Mouse (Mus musculus) frontal cortex, postnatal 10 days (tissue): ENCODE data around the gene Ptprd.

Experiments used
- DNase-seq, 2 experiments: peaks; one replicate each; pipeline ENCODE4 v3.0.0; 2022; ENCODE audit warnings: low spot score in 2 of 2, mixed read lengths in 1 of 2

Gene Ptprd

DNA sequence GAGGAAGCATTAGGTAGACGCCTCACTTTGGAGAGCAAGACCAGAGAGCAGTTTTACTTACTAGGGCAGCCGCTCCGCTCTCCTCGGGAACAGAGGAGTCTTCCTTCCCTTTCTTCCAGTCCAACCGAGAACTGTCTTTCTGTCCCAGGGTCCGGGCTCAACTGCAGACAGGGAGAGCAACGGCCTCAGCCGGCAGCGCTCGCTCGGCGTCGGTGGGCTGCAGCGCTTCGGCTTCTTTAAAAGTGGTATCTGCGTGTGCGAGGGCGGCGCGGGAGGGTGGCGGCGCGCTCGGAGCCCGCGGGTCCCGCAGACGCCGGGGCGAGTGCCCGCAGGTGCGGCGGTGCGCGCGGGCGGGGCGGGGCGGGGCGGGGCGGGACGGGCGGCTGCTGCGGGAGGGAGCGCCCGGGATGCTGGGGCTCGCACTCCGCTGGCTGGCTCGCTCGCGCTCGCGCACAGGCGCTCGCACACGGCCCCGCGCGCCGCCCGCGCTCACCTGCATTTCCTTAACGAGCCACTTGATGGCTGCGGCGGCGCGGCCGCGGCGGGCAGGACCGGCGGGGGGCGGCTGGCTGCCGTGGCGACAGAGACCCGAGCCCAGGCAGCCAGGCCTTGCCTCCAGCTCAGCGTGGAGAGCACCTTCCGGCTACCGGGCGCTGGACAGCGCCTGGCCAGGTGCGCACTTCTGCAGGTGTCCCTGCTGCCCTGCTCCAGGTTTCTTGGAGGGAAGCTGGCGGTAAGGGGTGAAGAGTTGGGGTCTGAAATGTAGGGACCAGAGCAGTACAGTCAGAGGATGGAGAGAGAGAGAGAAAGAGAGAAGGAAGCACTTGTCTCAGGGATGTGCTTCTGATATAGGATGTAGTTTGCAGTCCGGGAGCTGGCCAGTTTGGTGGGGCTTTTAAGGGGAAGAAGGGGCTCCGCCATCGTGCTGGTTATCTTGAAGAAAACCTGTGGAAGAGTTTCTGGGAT, at the start of gene Ptprd:
Gene Ptprd (minus strand): TSS at position 433 of the 966 bp plus-strand sequence.
- peak; percentile 29 to 54 for DNase-seq

DNA sequence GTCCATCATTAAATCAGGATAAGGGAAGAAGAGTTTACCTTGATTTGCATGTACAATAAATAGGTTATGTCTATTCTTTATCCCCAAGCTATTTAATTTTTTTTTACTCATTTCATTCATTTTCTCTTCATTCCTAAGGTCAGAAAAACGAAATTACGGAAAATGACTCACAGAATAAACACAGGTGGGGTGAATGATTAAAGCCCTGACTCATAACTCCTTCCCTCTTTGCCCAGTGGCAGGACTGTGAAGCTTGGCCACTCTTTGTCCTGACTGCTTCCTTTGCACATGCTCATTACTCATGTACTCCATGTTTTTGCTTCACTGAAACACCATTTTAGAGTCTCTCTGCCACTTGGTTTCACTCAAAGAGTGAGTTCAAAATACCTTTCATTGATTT, 24.1 kb upstream of the Ptprd start:
- DNase-seq = no peak

DNA sequence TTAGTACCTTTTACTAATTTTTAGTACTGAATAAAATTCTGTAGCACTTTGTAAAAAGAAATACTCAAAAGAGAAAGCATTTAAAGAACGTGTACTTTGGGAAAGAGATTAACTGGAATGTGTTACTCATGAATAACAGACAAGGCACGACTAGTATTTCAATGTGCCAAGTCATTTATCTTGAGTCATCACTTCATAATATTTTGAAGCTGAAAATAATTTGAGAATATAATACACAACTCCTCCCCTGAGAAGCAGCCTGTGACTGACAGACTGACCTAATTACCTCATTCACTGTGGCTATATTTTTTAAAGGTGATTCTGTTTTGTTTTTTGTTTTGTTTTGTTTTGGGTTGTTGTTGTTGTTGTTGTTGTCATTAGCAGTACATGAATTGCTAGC, 23.6 kb upstream of the Ptprd start:
- DNase-seq = no peak

DNA sequence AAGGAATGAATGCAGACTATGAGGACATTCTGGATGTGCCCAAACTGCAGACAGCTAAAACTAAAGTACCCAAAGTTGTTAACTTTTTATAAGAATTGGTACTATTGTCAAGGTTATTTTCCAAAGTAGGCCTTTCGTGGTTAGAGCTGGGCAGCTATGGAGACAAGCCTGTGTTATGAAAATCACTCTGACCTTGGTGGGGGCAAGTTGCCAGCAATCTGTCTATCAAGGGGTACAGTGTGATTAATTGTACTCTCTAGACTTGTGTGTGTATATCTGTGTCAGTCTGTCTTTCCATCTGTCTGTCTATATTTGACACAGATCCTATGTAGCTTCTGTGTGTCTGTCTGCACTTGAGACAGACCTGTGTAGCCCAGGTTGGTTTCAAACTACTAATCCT, 22.9 kb upstream of the Ptprd start:
- no peak for DNase-seq

DNA sequence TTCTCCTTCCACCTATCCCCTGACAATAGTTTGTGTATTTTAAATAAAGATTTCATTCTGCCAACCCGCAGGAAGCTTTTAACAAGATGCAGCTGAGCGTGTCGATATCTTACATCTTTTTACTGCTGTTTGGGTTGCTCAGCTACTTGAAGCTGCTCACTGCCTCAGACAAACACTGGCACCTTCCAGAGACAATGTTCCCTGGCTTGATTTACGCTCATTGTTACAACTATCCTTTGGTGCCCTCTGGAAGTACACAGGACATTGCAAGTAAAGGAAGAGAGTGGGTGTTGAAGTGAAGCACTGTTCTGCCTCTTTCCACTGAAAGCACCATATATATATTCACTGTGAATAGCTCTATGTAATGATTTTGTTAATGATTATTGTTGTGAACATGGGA, 2.2 kb upstream of the Ptprd start:
- DNase-seq = no peak

DNA sequence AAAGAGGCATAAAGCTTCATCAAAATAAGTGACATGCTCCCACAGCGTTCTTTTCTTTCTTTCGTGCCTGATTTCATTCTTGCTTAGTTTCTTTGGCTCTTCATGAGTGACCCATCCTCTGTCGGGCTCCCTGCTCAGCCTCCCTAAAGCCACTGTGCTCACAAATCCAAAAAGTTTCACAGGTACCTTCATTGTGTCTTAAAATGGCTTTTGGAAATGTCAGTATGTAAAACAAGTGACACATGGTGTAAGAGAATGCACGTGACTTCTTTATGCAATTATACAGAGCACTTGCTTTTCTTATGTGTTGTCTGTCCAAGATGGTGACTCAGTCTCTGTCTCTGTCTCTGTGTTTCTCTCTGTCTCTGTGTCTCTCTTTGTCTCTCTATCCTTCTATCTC, 1.2 kb upstream of the Ptprd start:
- DNase-seq = no peak

DNA sequence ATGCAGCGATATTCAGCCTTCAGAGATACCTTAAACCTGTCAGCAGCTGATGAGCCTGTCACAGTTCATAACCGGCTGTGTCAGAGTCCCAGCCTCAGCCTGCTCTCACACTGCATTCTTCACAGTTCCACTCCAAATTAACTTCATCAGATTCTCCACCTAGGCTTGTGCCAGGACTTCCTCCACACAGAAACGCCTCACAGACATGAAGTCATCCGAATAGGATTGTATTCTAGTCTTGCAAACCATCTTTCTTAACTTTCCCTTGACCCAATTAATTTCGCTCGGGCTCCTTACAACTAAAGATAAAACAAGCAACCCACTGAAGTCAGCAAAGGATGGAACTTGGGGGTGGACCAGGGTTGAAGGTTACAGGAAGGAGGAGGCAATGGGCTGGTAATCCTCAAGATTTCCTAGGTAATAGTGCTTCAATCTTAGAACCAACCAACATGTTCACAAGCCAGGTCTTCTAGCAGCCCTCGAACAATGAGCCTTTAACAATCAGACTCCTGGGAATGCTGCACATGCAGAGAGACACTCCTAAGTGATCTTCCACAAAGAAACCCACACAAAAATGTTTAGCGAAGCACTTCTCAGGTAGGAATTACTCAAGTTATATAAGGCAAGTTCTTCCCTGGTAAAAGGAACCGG, 758 bp downstream of the Ptprd start:
- DNase-seq = no peak

DNA sequence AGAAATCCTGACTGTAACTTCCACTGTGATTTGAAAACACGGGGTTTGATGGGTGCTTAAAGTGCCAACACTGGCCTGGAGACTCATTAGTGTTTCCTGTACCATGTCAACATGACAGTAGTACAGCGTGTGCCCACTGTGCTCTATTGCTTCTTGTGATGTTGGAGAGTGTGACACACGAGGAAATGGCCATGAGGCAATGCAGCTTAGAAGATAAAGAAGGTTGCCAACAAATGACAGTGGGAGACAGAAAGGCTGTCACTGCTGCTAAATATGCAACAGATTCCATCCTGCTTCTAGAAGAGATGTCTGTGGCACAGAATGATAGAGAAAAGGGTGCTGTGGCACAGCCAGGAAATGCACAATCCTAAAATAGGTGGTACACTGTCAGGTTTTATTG, 6.7 kb downstream of the Ptprd start:
- no peak for DNase-seq

DNA sequence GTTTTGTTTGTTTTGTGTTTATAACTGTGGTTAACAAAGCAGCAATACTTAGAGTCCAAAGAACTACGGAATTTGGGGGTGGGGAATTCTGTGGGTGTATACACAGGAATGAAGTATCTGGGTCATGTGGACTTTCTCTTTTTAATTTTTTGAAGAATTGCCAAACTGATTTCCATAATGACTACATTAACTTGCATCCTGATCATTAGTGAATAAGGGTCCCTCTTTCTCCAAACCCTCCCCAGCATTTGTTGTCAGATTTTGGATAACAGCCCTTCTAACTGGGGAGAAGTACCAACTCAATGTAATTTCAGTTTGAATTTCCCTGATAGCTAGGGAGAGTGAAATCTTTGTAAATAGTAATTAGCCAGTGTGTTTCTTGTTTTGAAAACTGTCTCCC, 43.3 kb downstream of the Ptprd start:
- DNase-seq = no peak

DNA sequence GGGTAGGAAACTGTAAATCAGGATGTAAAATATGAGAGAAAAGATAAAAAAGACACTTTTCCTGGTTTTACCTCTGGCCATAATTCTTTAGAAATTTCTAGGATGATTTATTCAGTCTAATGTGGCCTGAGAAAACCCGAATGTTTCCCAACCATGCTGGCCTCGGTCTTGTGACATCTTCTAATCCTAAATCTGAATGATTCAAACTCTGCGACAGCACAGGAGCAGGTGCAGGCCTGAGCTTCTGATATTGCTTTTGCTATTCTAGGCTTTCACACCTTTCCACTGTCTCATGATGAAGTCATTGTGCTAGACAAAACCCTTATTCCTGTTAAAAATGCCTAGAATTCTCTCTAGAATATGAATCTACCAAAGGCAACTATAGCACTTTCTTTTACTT, 51.3 kb downstream of the Ptprd start:
- no peak for DNase-seq

DNA sequence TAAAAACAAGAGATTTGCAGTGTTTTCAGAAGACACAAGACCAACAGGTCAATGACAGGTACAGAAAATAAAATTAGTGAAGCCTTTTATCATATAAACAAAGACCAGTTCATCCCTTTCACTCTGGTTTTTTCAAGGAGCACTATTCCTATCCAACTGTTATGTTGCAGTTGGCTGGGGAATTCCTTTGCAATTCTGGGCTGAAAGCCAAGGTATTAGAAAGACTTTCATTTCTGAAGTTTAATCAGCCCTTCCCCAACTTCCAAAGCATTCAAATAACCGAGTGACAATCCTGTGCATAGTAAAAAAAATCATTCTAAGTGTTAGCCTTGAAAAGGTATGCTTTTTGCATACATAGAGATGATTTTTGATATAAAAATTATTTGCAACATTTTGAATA, 61.2 kb downstream of the Ptprd start:
- no peak for DNase-seq

DNA sequence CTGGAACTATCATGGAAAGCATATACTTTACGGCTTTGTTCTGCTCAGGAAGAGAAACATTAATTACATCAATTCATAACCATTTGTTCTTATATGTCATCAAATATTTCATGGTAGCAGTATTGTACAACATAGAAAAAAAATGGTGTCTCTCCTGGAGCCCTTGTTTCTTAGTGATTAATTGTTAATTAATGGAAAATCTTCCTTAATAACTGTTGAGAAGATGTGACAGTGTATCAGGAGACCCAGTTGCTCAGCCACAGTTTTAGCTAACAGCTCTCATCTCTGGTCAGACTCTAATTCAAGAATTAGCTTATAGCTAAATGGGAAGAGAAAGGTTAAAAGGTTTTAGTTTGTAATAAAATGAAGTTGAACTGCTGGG, 69.0 kb downstream of the Ptprd start:
- no peak for DNase-seq

DNA sequence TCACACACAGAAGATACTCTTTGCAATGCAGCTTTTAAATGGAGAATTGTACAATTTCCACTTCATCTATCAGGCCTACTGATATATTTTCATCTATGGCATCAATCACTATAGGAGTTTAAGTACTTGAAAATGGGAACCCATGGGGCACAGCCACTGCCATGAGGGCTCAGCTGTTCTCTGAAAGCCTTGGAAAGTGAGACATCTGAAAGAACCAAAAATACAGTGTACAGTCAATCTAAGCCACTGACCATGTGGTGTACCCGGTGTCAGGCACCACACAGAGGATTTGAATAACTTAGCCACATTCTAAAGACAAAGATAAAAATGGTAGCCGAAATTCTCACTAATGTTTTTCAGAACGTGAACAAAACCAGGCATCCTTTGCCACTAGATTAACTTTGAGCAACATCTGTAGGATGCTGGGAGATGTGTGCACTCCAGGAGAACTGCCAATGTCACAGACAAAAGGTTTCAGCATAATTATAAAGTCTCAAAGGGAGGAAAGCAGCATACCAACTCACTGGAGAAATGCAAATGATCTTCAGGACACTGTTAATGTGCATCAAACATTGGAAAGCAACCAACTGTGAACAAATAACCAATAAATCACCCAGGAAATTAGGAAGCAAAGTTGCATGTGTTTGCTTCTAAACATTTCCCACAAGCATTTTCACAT, 69.5 kb downstream of the Ptprd start:
- DNase-seq = no peak

DNA sequence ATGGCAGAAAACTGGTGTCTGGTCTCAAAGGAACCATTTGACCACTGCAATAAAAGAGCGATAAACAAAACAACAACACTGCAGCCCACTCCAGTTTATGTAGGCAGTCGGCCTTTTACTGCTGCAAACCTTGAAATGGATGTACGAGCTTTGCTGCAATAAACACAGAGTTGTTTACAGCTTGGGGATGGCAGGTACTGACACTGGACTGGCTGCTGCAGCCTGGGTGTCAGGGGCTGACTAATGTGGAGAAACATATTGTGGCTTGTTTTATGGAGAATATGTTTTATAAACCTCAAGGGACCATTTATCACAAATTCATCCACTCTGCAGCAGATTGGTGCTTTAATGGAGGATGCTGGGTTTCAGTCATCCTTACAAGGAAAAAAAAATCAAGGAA, 100.9 kb downstream of the Ptprd start:
- no peak for DNase-seq

DNA sequence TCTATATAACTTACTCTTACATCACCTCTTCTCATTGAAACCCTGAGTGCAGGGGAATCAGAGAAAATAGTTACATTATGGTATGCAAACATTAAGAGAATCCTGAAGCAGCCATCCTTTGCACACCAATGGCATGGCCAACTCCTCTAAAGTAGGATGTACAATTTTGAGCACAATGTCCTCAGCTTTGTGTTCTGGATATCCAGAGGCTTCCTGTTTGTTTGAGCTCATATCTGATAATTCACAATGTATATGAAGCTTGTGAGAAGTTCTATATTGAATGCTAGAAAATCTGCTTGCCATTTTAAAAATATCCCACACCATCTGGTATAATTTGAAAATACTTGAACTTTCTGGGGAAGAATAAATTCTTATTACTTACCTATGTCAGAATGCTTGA, 114.2 kb downstream of the Ptprd start:
- DNase-seq = no peak

DNA sequence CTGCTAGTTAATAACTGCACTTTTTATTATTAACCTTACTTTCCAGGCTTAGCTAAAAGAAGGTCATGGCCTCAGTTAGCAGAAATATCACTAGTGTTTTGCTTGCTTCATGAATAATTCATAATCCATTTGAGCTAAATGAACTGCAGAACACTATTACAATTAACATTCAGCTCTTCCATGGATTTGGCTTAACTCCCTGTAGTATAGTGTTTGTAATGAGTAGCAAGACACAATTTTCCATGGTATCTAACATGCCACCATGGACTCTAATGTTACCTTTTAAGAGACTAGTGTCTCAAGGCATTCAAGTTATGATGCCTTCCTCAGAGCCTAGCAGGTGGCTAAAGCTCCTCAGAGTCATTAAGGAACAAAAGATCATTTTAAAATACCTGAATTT, 129.0 kb downstream of the Ptprd start:
- DNase-seq = no peak

DNA sequence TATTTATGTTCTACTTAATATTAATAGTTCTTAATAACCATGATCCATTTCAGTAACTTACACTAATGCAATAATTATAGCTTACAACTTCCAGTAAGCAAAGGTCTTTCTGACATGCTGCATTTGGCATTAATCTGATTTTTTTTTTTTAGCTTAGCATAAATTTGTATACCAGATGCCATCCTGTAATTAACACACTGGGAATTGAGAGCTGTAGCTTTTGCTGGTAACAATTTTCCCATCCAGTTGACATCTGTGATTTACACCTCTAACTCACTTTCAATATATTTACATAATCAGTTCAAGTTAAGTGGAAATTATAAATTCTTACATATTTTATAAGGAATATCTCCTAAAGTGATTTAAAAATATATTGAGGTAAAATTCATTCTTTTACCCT, 134.3 kb downstream of the Ptprd start:
- no peak for DNase-seq

DNA sequence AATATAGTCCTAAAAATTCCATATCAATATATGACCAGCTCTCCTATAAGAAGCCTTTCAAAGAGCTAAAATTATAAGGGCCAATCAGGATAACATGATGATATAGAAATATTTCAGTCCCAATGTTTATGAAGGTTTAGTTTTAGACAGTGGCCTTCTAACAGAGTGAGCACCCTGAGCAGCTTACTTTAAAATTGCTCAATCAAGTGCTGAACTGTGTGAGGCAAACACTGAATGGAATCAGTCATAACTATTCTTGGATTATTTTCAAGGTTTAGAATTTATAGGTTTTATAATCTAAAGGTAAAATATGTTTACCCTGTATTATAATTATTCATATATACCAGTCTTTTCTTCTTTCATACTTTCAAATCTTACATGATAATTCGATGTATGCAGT, 134.7 kb downstream of the Ptprd start:
- no peak for DNase-seq

DNA sequence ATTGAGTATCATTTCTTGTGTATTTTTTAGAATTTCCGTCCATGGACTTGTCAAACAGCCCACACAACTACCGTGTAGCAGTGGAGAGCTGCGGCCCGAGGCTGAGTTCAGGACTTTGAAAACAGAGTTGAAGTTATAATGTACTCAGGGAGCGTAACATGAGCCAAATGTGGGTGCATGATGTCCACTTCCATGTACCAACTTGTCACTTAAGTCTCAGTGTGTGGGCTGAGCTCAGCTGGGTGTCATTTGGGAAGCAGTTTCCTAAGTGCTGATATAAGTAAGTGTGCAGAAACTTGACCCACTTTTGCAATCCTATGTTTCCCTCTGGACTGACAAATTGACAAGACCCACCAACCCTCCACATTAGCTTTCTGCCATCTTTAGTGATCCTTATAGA, 173.4 kb downstream of the Ptprd start:
- no peak for DNase-seq

DNA sequence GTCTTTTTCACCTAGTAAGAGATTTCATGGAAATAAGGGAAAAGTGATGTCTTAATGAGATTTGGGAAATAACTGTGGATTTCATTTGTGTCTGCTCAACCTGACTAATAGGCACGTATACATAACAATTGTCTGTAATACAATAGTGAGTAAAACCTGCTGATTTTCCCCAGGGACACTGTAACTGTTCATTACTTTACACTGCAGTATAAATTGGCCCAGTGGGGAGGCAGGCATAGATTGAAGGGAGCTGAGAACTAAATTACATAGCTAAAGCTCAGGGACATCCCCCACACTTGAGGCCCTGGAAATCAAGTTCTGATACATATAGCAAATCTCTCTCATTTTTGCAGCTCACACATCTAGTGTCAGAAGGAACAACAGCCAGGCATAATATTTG, 209.7 kb downstream of the Ptprd start:
- no peak for DNase-seq

DNA sequence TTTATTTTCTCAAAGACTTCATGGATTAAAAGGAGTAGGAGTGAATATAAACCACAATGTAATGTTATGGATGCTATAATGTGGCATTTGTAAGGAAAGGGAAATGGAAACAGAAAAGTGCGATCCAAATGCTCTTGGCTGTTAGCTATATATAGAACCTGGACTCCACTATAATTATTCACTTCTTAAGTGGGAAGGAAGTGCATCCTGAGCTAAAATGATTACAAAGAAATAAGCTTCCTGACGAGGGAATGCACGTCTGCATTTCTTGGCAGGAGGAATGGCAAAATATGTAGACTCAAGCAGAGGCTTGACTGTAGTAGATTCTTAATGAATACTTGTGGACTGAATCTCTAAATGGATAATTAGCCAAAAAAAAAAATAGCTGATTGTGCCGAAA, 219.1 kb downstream of the Ptprd start:
- DNase-seq = no peak

DNA sequence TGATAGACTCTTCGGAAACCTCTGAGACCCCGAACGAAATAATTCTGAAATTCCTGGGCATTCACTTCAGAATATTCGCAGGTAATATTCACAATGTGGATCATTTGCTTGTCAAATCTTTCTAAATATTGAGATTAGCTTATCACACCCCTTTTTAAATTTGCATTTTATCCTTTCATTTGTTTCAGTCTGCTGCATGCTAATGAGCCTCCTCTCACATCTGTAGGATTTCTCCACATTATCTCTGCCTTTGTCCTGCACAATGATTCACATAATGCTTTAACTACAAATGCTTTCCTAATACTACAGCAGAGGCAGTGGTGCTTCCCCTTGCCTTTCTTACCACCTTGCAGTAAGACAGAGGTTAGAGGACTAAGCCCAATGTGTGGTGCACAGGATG, 229.7 kb downstream of the Ptprd start:
- DNase-seq = no peak

DNA sequence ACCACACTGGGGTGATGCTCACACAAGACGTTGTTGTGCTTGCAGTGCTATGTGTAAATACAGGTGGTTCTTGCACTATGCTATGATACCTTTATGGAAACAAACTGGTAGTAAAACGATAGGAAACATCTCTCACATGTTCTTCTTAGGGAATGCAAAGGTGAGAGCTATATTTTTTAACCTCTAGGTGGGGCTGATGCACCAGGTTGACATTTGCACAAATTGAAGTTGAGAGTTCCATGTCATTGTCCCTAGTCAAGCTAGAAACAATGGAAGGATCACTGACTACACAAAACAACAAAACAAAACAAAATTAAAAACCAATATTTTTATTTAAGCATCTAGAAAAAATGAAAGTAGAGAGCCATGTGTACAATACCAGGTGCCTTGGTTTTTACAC, 250.1 kb downstream of the Ptprd start:
- DNase-seq = no peak
